Mouse (Mus musculus) heart, postnatal 0 days (tissue): Measurements from ENCODE around the gene Neurod2.

Source experiments
- CTCF ChIP-seq: IDR thresholded peaks from 2 replicates; pipeline ENCODE4 v1.5.1; 2016; ENCODE audit warnings: antibody characterized with exemption, control low read depth, low read depth
- EP300 ChIP-seq: IDR thresholded peaks from 2 replicates; pipeline ENCODE4 v1.6.1; 2016; ENCODE audit warnings: antibody characterized with exemption, low read depth

DNA sequence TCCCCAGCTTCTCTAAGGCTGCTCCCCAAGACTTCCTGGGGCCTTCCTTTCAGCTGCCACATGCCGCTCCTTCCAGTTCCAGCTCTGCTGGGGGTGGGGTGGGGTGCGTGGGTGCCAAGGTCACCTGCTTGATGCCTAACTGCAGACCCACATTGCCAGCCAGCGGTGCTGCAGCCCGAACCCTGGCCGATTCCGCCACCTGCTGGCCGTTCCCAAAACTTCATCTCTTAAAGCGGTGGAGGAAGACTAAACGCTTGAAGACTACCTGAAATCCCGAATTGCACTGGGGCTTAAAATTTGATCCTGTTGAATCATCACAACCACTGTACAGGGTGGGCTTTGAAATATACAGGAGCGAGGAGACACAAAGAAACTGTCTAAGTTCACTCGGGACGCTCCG lies 15.8 kb upstream of the Neurod2 start:
- TF ChIP-seq CTCF: peak; percentile 76
- TF ChIP-seq EP300: no peak
